Mouse (Mus musculus): Measurements from ENCODE around the gene March8. TPM values are rescaled to one million over a fixed set of nuclear protein-coding genes. Genes with fewer than 3 reads are reported as not detected.

The March8 gene
- polyA plus RNA-seq, 1 experiment = 21.2 TPM

GRCm38 (mm10) chr6:116370216-116370976 is 32.6 kb downstream of the March8 start:
- peaks cover 50% of the 10 kb centered on the region for H3K79me2 ChIP-seq (ENCODE audit: control insufficient read depth, insufficient read depth)
- H3K79me3 ChIP-seq (ENCODE audit: low read depth) = peaks cover 12% of the 10 kb centered on the region
- TF ChIP-seq CEBPB (IDR thresholded peaks at IDR 0.05; ENCODE audit: low read depth) (no peak), USF1 (IDR thresholded peaks at IDR 0.05; ENCODE audit: low read depth) (no peak), MYOG (IDR thresholded peaks at IDR 0.05; ENCODE audit: control insufficient read depth, extremely low read depth, insufficient read length) (no peak), MAX (IDR thresholded peaks at IDR 0.05) (no peak), FOSL1 (IDR thresholded peaks at IDR 0.05; ENCODE audit: insufficient read depth, low read length, poor library complexity, severe bottlenecking) (no peak), MYOD1 (IDR thresholded peaks at IDR 0.05; ENCODE audit: control insufficient read depth, insufficient read length, low read depth) (no peak), CTCF (IDR thresholded peaks at IDR 0.05; ENCODE audit: control insufficient read depth, insufficient read depth, insufficient read length) (no peak)
- H3K4me3 ChIP-seq (ENCODE audit: insufficient read depth, poor library complexity, severe bottlenecking) = no peak overlapping the region
- H3ac ChIP-seq (ENCODE audit: control insufficient read depth, insufficient read length, low read depth) = no peak overlapping the region
- H3K36me3 ChIP-seq (ENCODE audit: control insufficient read depth, insufficient read depth) = no peaks in the 10 kb centered on the region
- H3K27me3 ChIP-seq (ENCODE audit: control insufficient read depth, insufficient read depth, insufficient read length) = no peaks in the 10 kb centered on the region

DNA sequence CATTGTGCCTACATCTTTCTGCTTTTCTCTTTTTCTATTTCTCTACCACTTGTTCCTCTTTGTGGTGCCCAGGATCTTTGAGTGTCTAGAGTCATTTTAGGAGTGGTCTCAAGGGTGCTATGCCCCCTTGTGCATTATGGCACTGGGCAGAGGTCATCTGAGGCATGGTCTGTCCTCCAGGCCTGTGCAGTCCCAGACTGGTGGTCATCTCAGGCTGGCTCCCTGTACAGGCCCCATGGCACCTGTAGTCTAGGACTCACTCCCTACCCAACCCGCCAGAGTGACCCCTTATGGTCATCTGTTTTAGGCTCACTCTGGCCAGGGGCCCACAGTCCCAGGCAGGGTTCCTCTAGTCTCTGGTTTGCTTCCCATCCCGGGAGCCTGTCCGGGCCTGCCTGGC is 33.7 kb downstream of the March8 start:
- Histone ChIP-seq H3ac (ENCODE audit: control insufficient read depth, insufficient read length, low read depth) (no peak overlapping the region), H3K27me3 (ENCODE audit: control insufficient read depth, insufficient read depth, insufficient read length) (no peaks in the 10 kb centered on the region), H3K4me3 (ENCODE audit: insufficient read depth, poor library complexity, severe bottlenecking) (no peak overlapping the region), H3K79me3 (ENCODE audit: low read depth) (peaks cover 12% of the 10 kb centered on the region), H3K36me3 (ENCODE audit: control insufficient read depth, insufficient read depth) (no peaks in the 10 kb centered on the region), H3K79me2 (ENCODE audit: control insufficient read depth, insufficient read depth) (peaks cover 50% of the 10 kb centered on the region)
- no peak for TF ChIP-seq USF1 (IDR thresholded peaks at IDR 0.05; ENCODE audit: low read depth)
- no peak for TF ChIP-seq MYOD1 (IDR thresholded peaks at IDR 0.05; ENCODE audit: control insufficient read depth, insufficient read length, low read depth)
- no peak for TF ChIP-seq FOSL1 (IDR thresholded peaks at IDR 0.05; ENCODE audit: insufficient read depth, low read length, poor library complexity, severe bottlenecking)
- no peak for TF ChIP-seq MAX (IDR thresholded peaks at IDR 0.05)
- TF ChIP-seq CTCF (IDR thresholded peaks at IDR 0.05; ENCODE audit: control insufficient read depth, insufficient read depth, insufficient read length) = no peak
- no peak for TF ChIP-seq CEBPB (IDR thresholded peaks at IDR 0.05; ENCODE audit: low read depth)
- no peak for TF ChIP-seq MYOG (IDR thresholded peaks at IDR 0.05; ENCODE audit: control insufficient read depth, extremely low read depth, insufficient read length)

- no peak overlapping the region for H3K4me3 ChIP-seq (ENCODE audit: insufficient read depth, poor library complexity, severe bottlenecking)
- TF ChIP-seq CEBPB (IDR thresholded peaks at IDR 0.05; ENCODE audit: low read depth) (no peak), MYOG (IDR thresholded peaks at IDR 0.05; ENCODE audit: control insufficient read depth, extremely low read depth, insufficient read length) (no peak), FOSL1 (IDR thresholded peaks at IDR 0.05; ENCODE audit: insufficient read depth, low read length, poor library complexity, severe bottlenecking) (no peak), CTCF (IDR thresholded peaks at IDR 0.05; ENCODE audit: control insufficient read depth, insufficient read depth, insufficient read length) (no peak), MAX (IDR thresholded peaks at IDR 0.05) (no peak), MYOD1 (IDR thresholded peaks at IDR 0.05; ENCODE audit: control insufficient read depth, insufficient read length, low read depth) (no peak), USF1 (IDR thresholded peaks at IDR 0.05; ENCODE audit: low read depth) (no peak)
- peaks cover 11% of the 10 kb centered on the region for H3K79me3 ChIP-seq (ENCODE audit: low read depth)
- H3K79me2 ChIP-seq (ENCODE audit: control insufficient read depth, insufficient read depth) = peaks cover 50% of the 10 kb centered on the region
- H3K27me3 ChIP-seq (ENCODE audit: control insufficient read depth, insufficient read depth, insufficient read length) = no peaks in the 10 kb centered on the region
- H3K36me3 ChIP-seq (ENCODE audit: control insufficient read depth, insufficient read depth) = no peaks in the 10 kb centered on the region
- H3ac ChIP-seq (ENCODE audit: control insufficient read depth, insufficient read length, low read depth) = no peak overlapping the region
Measured at GRCm38 (mm10) chr6:116374136-116374535, 36.3 kb downstream of the March8 start.

GRCm38 (mm10) chr6:116374618-116375017 is 36.8 kb downstream of the March8 start:
- TF ChIP-seq MYOG (IDR thresholded peaks at IDR 0.05; ENCODE audit: control insufficient read depth, extremely low read depth, insufficient read length) (no peak), MYOD1 (IDR thresholded peaks at IDR 0.05; ENCODE audit: control insufficient read depth, insufficient read length, low read depth) (no peak), MAX (IDR thresholded peaks at IDR 0.05) (no peak), FOSL1 (IDR thresholded peaks at IDR 0.05; ENCODE audit: insufficient read depth, low read length, poor library complexity, severe bottlenecking) (no peak), CTCF (IDR thresholded peaks at IDR 0.05; ENCODE audit: control insufficient read depth, insufficient read depth, insufficient read length) (no peak), USF1 (IDR thresholded peaks at IDR 0.05; ENCODE audit: low read depth) (no peak), CEBPB (IDR thresholded peaks at IDR 0.05; ENCODE audit: low read depth) (no peak)
- H3K27me3 ChIP-seq (ENCODE audit: control insufficient read depth, insufficient read depth, insufficient read length) = no peaks in the 10 kb centered on the region
- peaks cover 11% of the 10 kb centered on the region for H3K79me3 ChIP-seq (ENCODE audit: low read depth)
- H3K79me2 ChIP-seq (ENCODE audit: control insufficient read depth, insufficient read depth) = peaks cover 47% of the 10 kb centered on the region
- no peaks in the 10 kb centered on the region for H3K36me3 ChIP-seq (ENCODE audit: control insufficient read depth, insufficient read depth)
- no peak overlapping the region for H3ac ChIP-seq (ENCODE audit: control insufficient read depth, insufficient read length, low read depth)
- H3K4me3 ChIP-seq (ENCODE audit: insufficient read depth, poor library complexity, severe bottlenecking) = no peak overlapping the region

GRCm38 (mm10) chr6:116378892-116379291 is 41.1 kb downstream of the March8 start:
- Histone ChIP-seq H3ac (ENCODE audit: control insufficient read depth, insufficient read length, low read depth) (no peak overlapping the region), H3K4me3 (ENCODE audit: insufficient read depth, poor library complexity, severe bottlenecking) (no peak overlapping the region)

More at GRCm38 (mm10) chr6:116378892-116379291, 41.1 kb downstream of the March8 start:
- Histone ChIP-seq H3K79me3 (ENCODE audit: low read depth) (peaks cover 2% of the 10 kb centered on the region), H3K36me3 (ENCODE audit: control insufficient read depth, insufficient read depth) (no peaks in the 10 kb centered on the region), H3K27me3 (ENCODE audit: control insufficient read depth, insufficient read depth, insufficient read length) (no peaks in the 10 kb centered on the region), H3K79me2 (ENCODE audit: control insufficient read depth, insufficient read depth) (peaks cover 23% of the 10 kb centered on the region)
- TF ChIP-seq CEBPB (IDR thresholded peaks at IDR 0.05; ENCODE audit: low read depth) (no peak), FOSL1 (IDR thresholded peaks at IDR 0.05; ENCODE audit: insufficient read depth, low read length, poor library complexity, severe bottlenecking) (no peak), MYOG (IDR thresholded peaks at IDR 0.05; ENCODE audit: control insufficient read depth, extremely low read depth, insufficient read length) (no peak), MAX (IDR thresholded peaks at IDR 0.05) (no peak), USF1 (IDR thresholded peaks at IDR 0.05; ENCODE audit: low read depth) (no peak), CTCF (IDR thresholded peaks at IDR 0.05; ENCODE audit: control insufficient read depth, insufficient read depth, insufficient read length) (no peak), MYOD1 (IDR thresholded peaks at IDR 0.05; ENCODE audit: control insufficient read depth, insufficient read length, low read depth) (no peak)

Data from C2C12 (cell line).